11 mouse cellular contexts compared by ENCODE assay signal in the genomic region with DNA sequence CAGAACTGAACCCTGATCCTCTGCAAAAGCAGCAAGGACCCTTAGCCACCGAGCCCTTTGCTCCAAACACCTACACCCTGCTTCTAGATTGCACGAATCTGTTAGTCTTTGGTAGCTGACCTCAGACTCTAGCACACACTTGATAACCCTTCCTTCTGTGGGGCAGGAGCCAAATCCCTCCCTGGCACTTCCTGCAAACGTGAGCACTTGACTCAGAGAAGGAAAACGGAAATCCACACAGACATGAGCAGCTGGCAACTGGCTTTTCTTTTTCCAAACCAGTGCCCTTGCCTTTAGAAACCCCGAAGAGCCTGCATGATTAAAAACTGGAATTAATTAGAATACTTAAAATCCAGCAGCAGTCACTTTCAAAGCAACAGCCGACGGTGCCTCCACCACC.
DNase-seq lines count a peak whose midpoint lies in the region; ATAC-seq and TF ChIP-seq lines count a peak whose summit lies in the region.
"Had no signal": no experiment of that assay in that cellular context is flagged by ENCODE, and none has a peak within 500 bp of the region (broad histone marks: within the 10 kb centered on the region; RNA-seq: fewer than 3 reads in every experiment).

No protein-coding gene starts in this region.

- peaks cover 25% of the 10 kb centered on the region for H3K4me1 ChIP-seq in limb, embryonic 12.5 days (replicated peaks)
- H3K4me1 ChIP-seq in limb, embryonic 10.5 days, result peaks cover 18% of the 10 kb centered on the region
- H3K4me1 ChIP-seq in midbrain, postnatal 0 days (ENCODE audit: insufficient read depth, low read length), result no peaks in the 10 kb centered on the region
- H3K4me1 ChIP-seq: intestine, embryonic 15.5 days had no signal

- no peak overlapping the region for H3K9ac ChIP-seq in limb, embryonic 12.5 days (replicated peaks)
- no peak overlapping the region for H3K9ac ChIP-seq in midbrain, postnatal 0 days (replicated peaks; ENCODE audit: low read length, poor library complexity, severe bottlenecking)
- H3K9ac ChIP-seq: intestine, embryonic 15.5 days; limb, embryonic 13.5 days had no signal

- WGBS in limb, embryonic 12.5 days, result 40% methylated on average over 7 of the region's 7 CpGs
- 78% methylated on average over 7 of the region's 7 CpGs for WGBS in limb, embryonic 10.5 days
- 31% methylated on average over 7 of the region's 7 CpGs for WGBS in midbrain, postnatal 0 days

- H3K27ac ChIP-seq in limb, embryonic 12.5 days, result 0 out of 2 replicates have a peak overlapping the region, but pooled peaks have one; percentile 29
- H3K27ac ChIP-seq in limb, embryonic 10.5 days, result no peak overlapping the region
- H3K27ac ChIP-seq in midbrain, postnatal 0 days (ENCODE audit: low read depth, low read length), result no peak overlapping the region
- H3K27ac ChIP-seq: intestine, embryonic 15.5 days; limb, embryonic 13.5 days had no signal

- ATAC-seq in limb, embryonic 12.5 days (ENCODE audit: insufficient number of reproducible peaks, insufficient read depth, low FRiP score, low TSS enrichment, low read depth), result no peak
- ATAC-seq in midbrain, postnatal 0 days (ENCODE audit: low FRiP score), result no peak
- ATAC-seq: intestine, embryonic 15.5 days had no signal

- no peak for TF ChIP-seq CTCF in midbrain, postnatal 0 days (IDR thresholded peaks at IDR 0.05)

- peak; percentile 14 to 30 for DNase-seq in adrenal gland, postnatal 36 days
- DNase-seq in adrenal gland, postnatal 4 days (ENCODE audit: low spot score in 2 of 2), result no peak
- no peak for DNase-seq in limb, embryonic 10.5 days (ENCODE audit: low spot score)
- DNase-seq in kidney, postnatal 36 days, result peak; percentile 6 to 34
- DNase-seq in midbrain, postnatal 0 days (ENCODE audit: low spot score), result peak; percentile 50
- DNase-seq in layer of hippocampus, postnatal 25 days (ENCODE audit: extremely low spot score in 1 of 2, low spot score in 1 of 2), result no peak
- no peak for DNase-seq in left cerebral cortex, postnatal 36 days (ENCODE audit: low spot score in 2 of 2)
- DNase-seq: thymus, postnatal 4 days had no signal

- no peaks in the 10 kb centered on the region for H3K36me3 ChIP-seq in limb, embryonic 12.5 days
- H3K36me3 ChIP-seq in limb, embryonic 10.5 days, result no peaks in the 10 kb centered on the region
- H3K36me3 ChIP-seq in midbrain, postnatal 0 days (ENCODE audit: insufficient read depth, low read length), result no peaks in the 10 kb centered on the region
- H3K36me3 ChIP-seq: intestine, embryonic 15.5 days; limb, embryonic 13.5 days had no signal

- H3K27me3 ChIP-seq in limb, embryonic 12.5 days, result peaks cover 2% of the 10 kb centered on the region; the same call in 1 of the 2 replicates
- no peaks in the 10 kb centered on the region for H3K27me3 ChIP-seq in limb, embryonic 10.5 days (ENCODE audit: low read depth, poor library complexity, severe bottlenecking)
- H3K27me3 ChIP-seq in midbrain, postnatal 0 days (ENCODE audit: insufficient read depth, low read length), result no peaks in the 10 kb centered on the region
- H3K27me3 ChIP-seq: intestine, embryonic 15.5 days had no signal

- intact Hi-C loops in left cerebral cortex, postnatal 36 days (cut with DNase I), result no loop called here

- no peaks in the 10 kb centered on the region for H3K9me3 ChIP-seq in limb, embryonic 12.5 days
- H3K9me3 ChIP-seq in limb, embryonic 10.5 days (replicated peaks), result no peaks in the 10 kb centered on the region
- H3K9me3 ChIP-seq in midbrain, postnatal 0 days (ENCODE audit: low read length), result no peaks in the 10 kb centered on the region
- H3K9me3 ChIP-seq: intestine, embryonic 15.5 days; limb, embryonic 13.5 days had no signal

- H3K4me2 ChIP-seq in limb, embryonic 12.5 days, result no peak overlapping the region
- no peak overlapping the region for H3K4me2 ChIP-seq in midbrain, postnatal 0 days (ENCODE audit: low read depth, low read length, poor library complexity, severe bottlenecking)
- H3K4me2 ChIP-seq: intestine, embryonic 15.5 days; limb, embryonic 13.5 days had no signal

- no peak overlapping the region for H3K4me3 ChIP-seq in limb, embryonic 12.5 days (replicated peaks)
- H3K4me3 ChIP-seq in limb, embryonic 10.5 days, result no peak overlapping the region
- H3K4me3 ChIP-seq in midbrain, postnatal 0 days (ENCODE audit: low read depth, low read length), result no peak overlapping the region
- H3K4me3 ChIP-seq: intestine, embryonic 15.5 days; limb, embryonic 13.5 days had no signal

Comparison
In these comparisons a context has a peak if more than half of its experiments do, and no peak if none do; other contexts are left out.
1. DNase-seq: peak in adrenal gland, postnatal 36 days (2 of 2), kidney, postnatal 36 days (2 of 2) and midbrain, postnatal 0 days (single experiment); none in adrenal gland, postnatal 4 days (0 of 2), limb, embryonic 10.5 days (single experiment), layer of hippocampus, postnatal 25 days (0 of 2) and left cerebral cortex, postnatal 36 days (0 of 2).